Mouse (Mus musculus) brain, embryonic 14.5 days (tissue): ENCODE results near the gene Fxyd2. TPM values are rescaled to one million over a fixed set of nuclear protein-coding genes. Genes with fewer than 3 reads are reported as not detected.

ENCODE experiments used
- DNase-seq: peaks from one replicate; pipeline ENCODE4 v3.0.0-alpha.2; 2011; ENCODE audit warnings: low read depth
- CTCF ChIP-seq: fragments of 200-500 bp; IDR thresholded peaks from 2 replicates; pipeline ENCODE4 v1.5.1; 2012; ENCODE audit warnings: inconsistent platforms, mild to moderate bottlenecking, moderate library complexity, borderline replicate concordance; ENCODE audit not compliant: insufficient read depth, insufficient read length; ENCODE audit errors: extremely low read depth
- POLR2A ChIP-seq: fragments of 200-500 bp; IDR thresholded peaks from 2 replicates; pipeline ENCODE4 v1.6.1; 2012; ENCODE audit warnings: mild to moderate bottlenecking, inconsistent platforms, borderline replicate concordance; ENCODE audit not compliant: poor library complexity, insufficient read depth, insufficient read length, severe bottlenecking; ENCODE audit errors: extremely low read depth
- polyA plus RNA-seq: library from polyadenylated mRNA; depleted of rRNA; stranded (reverse); fragments of >200 nt; gene quantifications from 2 replicates; pipeline ENCODE4 v1.2.3, GENCODE M21; 2012; rRNA removed

Fxyd2 gene
- polyA plus RNA-seq, 1 experiment = 8.4 TPM

DNA sequence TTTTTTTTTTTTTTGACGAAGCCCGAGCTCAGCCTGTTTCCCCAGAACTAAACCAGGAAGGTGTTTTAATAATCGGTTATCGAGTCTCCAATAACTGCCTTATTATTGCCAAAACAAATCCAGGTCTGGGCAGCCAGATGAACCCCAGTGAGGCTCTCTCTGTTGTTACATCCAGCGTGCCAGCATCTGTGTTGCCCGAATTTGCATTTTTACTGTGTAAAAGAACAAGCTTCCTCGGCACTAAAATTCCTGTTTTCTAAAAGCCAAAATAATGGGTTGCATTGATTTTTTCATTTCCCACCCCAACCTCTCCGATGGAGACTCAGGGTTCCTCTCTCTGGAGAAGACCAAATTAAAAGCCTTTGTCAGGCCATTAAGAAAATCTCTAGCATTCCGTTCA, 33.6 kb downstream of the Fxyd2 start:
- TF ChIP-seq CTCF (no peak), POLR2A (no peak)
- peak; percentile 75 for DNase-seq

DNA sequence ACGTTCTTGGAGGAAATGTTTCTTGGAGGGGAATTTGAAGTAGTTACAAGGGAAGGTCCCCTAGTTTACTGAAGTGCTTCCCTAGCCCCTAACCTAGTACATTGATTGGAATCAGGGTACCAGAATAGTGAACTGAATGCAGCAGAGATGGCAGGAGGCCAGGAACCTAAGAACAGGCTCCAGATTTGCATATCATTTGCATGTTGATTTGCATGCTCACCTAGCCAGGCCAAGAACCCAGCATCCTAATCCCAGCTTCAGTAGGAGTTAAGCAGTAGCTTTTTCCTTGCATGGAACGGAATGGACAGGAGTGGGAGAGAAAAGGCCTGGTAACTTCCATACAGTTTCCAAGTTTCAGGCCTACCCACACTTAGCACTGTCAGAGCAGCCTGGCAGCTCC, 34.7 kb downstream of the Fxyd2 start:
- peak; percentile 93 for DNase-seq

GRCm38 (mm10) chr9:45439025-45439424, 39.6 kb downstream of the Fxyd2 start:
- no peak for TF ChIP-seq POLR2A
- TF ChIP-seq CTCF = no peak
- DNase-seq = no peak

More for the DNA sequence above, 34.7 kb downstream of the Fxyd2 start:
- TF ChIP-seq POLR2A (no peak), CTCF (no peak)

DNA sequence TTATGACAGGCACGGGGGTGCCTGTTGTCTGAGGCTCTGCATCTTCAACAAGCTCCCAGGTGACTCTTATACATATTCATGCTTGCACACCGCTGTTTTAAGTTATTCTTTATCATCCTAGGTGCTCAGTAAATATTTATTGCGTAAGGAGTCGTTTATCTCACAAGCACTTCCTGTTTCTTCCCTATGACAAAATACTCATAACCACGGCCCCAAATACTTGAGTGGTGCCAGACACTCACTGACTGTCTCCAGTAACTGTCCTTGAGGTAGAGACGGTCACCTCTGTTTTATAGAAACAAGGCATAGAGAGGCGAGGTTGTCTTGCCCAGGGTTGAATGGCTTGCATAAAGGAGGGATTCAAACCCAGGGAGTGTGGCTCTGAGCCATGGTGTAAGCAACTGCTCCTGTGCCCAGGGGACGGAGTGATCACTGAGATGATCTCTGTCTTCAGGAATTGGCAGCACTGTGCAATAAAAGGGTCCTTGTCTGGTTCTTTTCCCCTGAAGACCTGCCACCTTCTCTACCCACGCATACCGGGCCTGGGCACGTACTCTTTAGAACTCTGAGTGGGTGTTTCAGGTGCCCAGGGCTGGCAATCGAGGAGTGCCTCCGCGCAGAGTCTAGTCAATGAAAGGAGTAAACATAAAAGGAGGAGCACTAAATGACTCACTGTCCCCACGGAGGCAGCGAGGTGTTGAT, 40.8 kb downstream of the Fxyd2 start:
- no peak for DNase-seq
- no peak for TF ChIP-seq CTCF
- no peak for TF ChIP-seq POLR2A

GRCm38 (mm10) chr9:45444251-45444798, 44.9 kb downstream of the Fxyd2 start:
- DNase-seq = no peak
- TF ChIP-seq CTCF (no peak), POLR2A (no peak)

GRCm38 (mm10) chr9:45449658-45450057, 50.2 kb downstream of the Fxyd2 start:
- TF ChIP-seq POLR2A (no peak), CTCF (no peak)
- DNase-seq = no peak

DNA sequence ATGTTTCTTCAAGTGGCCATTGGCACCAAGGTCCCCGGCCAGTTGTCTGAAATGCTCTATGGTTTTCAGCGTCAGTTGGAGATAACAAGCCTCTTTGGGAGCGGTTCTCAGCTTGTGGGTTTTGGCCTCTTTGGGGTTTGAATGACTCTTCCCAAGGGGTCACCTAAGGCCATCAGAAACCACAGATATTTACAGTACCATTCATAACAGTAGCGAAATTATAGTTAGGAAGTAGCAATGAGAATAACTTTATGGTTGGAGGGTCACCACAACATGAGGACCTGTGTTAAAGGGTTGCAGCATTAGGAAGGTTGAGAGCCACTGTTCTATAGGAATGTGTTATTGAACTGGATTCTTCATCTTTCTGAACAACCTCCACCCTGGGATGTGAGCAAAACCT, 51.9 kb downstream of the Fxyd2 start:
- TF ChIP-seq CTCF = no peak
- no peak for TF ChIP-seq POLR2A
- DNase-seq = no peak

GRCm38 (mm10) chr9:45454032-45454431, 54.6 kb downstream of the Fxyd2 start:
- DNase-seq = no peak
- TF ChIP-seq POLR2A (no peak), CTCF (no peak)

DNA sequence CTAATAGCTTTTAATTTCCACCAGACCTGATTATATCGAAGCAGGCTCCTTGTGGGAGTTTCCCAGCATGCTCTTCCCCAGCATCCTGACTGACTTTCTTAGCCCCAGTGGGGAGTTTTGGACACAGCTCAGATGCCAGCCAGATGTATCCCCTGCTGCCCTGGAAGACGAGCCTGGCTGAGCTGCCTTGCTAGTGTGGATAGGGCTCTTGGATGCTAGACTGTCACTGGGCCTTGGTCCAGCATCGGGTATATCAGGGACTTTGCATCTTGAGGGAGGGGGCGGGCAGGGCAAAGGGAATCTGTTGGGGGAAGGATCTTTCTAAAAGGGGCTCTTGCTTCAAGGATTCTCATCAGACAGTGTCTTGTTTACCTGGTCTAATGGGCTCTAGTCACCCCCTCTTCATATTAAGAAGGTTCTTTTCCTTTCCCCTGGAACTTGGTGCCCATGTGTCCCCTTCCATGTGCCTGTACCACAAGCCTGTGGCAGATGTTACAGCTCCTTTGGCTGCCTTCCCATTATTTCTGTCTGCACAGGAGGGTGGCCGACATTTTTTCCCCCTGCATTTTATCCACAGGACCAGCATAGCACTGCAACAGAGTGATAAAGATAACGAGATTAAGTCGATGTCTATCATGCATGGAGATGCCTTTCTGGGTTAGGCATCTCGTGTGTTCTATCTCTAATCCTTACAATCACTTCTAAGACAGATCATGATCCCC, 55.6 kb downstream of the Fxyd2 start:
- TF ChIP-seq CTCF = no peak
- TF ChIP-seq POLR2A = no peak
- DNase-seq = peak; percentile 66

GRCm38 (mm10) chr9:45457200-45457599, 57.7 kb downstream of the Fxyd2 start:
- DNase-seq = no peak
- TF ChIP-seq POLR2A (no peak), CTCF (no peak)

DNA sequence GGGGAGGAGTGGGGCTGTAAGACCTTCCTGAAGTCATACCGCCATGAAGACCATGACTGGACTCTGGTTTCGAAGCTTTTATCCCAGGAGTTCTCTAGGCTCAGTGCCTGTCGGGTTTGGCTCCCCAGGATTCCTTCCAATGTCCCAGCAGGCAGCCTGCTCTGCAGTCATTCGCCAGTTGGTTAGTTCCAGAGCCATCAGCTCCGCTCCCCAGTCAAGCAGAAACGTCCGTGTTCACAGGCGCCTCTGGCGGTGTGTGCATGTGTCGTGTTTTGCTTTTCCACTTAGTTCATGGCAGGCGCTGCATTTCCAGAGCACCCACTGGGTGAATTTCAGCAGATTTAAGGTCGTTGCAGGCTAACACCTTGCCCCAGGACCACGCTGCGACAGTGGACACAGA, 58.9 kb downstream of the Fxyd2 start:
- no peak for TF ChIP-seq POLR2A
- no peak for TF ChIP-seq CTCF
- DNase-seq = peak; percentile 60

Other genes starting within 250 kb of the Fxyd2 start
- 0.10 TPM in 1 of 2 replicates, not detected in the other for gene BC049352, start 217.7 kb upstream of the Fxyd2 start, polyA plus RNA-seq
- 0.16 TPM in 1 of 2 replicates, not detected in the other for gene Tmprss4, start 195.6 kb upstream of the Fxyd2 start, polyA plus RNA-seq
- 0.54 and 0.78 TPM in 2 replicates for gene Il10ra, start 130.5 kb upstream of the Fxyd2 start, polyA plus RNA-seq
- gene Tmprss13, start 80.6 kb upstream of the Fxyd2 start, polyA plus RNA-seq = 0.08 and 0.10 TPM in 2 replicates
- gene Fxyd6, start 29.5 kb upstream of the Fxyd2 start, polyA plus RNA-seq = 374 and 382 TPM in 2 replicates
- 34.3 and 36.8 TPM in 2 replicates for gene Dscaml1, start 27.0 kb downstream of the Fxyd2 start, polyA plus RNA-seq